Mouse (Mus musculus) right cerebral cortex, postnatal 14 days (tissue): ENCODE data around the gene Cltb.

Experiments used
- DNase-seq: peaks from one replicate; pipeline ENCODE4 v3.0.0; 2022

The Cltb gene

DNA sequence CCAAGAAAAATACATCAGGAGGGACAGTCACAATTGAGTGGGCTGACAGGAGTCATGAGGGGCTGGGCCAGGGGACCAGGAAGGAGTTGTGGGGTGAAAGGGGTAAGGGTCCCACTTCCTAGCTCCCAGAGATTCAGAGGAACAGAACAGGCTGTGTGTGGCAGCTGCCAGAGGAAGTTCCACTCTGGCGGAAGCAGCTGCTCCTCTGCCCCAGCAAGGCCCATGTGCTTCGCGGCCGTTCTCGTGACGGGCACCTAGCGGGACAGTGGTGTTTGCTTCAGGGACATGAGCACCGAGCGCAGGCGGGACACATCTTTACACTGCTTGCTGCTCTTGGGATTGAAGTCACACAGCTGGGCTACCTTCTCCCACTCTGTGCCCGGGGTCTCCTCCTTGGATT is 17.5 kb downstream of the Cltb start:
- DNase-seq: no peak

DNA sequence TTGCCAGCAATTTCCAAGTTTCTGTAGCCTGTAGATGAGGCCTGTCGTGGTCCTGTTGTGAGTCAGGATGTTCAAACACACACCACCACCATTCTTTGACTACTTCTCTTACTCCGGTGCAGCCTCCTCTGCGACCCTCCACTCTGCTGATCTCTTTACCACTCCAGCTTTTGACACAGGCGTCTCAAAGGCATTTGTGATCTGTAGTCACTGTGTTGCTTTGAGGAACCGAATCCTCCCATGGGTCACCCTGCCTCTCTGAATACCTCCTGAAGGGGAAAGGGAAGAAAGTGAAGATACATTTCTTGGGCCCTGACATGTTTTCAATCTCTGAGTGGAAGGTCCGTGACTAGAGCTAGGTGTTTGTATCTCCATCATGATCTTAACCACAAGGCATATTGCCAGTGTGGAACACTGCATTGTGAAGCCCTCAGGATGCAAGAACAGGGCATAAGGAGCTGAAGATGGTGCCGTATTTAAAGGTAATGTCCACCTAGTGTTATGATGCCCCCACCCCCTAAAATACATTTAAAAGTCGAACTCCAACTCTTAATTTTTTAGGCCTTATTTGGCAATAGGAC is 19.3 kb downstream of the Cltb start:
- DNase-seq: no peak

DNA sequence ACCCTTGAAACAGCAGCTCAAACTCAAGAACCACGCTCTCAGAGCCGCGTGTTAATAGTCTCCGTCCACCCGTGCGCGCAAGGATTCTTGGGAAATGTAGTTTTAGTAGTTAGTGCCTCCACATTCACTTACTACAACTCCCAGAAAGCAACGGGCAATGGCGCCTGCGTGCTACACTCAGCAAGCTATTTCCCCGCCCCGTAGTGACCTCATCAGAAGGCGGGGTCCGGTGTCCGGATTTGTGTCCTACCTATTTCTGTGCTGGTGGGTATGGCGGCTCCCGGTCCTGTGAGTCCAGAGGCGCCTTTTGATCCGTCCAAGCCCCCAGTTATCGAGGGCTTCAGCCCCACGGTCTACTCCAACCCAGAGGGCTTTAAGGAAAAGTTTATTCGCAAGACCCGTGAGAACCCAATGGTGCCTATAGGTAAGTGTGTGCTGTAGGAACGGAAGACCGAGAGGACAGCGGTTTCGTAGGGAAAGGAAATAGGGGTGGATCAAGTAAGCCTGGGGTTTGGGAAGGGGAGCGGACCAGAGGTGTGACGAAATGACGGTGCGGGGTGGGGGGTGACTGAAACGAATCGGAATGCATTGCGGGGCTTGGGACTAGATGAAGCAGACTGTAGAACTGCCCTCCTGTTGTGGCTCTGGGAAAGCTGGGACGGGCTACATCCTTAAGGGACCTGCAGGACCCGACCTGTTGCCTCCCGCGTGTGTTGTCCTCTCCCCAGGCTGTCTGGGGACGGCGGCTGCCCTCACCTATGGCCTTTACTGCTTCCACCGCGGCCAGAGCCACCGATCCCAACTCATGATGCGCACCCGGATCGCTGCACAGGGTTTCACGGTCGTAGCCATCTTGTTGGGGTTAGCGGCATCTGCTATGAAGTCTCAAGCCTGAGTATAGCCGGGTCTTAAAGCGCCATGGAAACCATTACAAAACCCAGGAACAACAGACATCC is 20.9 kb downstream of the Cltb start, which contains the start of the genes Nop16 and Higd2a:
Gene Nop16, minus strand, starts transcription at position 95 of the 956 bp plus-strand sequence.
Gene Higd2a, plus strand, starts transcription at position 212 of the 956 bp plus-strand sequence.
- DNase-seq: peak; percentile 94

DNA sequence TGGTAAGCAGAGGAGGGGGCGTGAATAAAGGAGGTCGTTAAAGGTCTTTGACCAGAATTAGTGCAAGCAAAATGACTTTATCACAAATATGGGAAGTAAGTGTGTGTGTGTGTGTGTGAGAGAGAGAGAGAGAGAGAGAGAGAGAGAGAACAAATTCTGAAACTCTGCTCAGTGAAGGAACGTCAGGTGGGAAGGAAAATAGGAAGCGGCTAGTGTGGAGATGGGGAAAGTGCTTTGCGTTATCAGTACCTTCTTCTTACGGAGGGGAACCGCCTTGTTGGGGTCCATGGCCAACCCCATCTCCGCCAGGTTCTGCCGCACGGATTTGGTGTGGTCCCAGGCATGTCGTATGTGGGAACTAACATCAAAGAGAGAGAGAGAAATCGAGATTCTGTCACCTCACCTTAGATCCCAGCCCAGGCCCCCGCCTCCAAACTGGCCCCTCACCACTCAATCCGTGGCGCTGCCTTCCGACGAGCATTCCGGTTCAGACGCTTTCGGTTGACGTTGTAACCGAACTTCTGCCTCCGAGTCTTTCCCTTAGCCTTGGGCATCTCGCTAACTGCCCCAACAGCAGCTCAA is 21.6 kb downstream of the Cltb start:
- peak; percentile 50 for DNase-seq

DNA sequence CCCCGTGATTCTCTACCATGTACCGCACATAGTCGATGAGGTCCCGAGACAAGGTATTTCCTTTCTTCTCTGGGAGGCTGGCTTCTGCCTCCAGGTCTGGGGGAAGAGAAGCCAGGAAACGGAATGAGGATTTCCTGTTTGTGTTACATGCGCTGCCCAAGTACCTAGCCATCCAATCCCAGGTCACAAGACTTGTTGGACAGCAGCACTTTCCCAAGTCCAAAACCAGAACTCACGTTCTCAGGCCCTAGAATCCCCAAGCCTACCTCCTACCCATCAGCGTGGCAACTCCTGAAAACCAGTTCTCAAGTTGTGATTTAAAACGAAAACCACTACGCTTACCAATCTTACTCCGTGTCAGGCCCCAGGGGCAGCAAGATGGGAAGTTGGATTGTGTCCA is 25.3 kb downstream of the Cltb start:
- no peak for DNase-seq

DNA sequence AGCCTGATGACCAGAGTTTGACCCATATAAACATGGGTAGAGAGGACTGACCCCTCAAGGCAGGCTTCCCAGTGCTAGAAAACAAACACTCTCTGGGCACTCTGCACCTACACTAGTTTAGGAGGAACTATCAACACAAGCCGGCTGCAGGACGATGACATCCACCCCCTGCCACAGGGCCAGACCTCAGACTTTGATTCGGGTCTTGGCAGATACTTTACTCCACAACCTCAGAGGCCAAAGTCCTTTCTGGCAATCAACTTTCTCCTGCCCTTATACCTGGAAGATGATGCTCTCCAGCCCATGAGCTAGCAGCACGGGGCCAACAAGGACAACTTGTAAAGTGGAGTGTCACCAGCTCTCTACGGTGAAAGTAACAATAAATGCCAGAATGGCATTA is 28.3 kb downstream of the Cltb start:
- no peak for DNase-seq

DNA sequence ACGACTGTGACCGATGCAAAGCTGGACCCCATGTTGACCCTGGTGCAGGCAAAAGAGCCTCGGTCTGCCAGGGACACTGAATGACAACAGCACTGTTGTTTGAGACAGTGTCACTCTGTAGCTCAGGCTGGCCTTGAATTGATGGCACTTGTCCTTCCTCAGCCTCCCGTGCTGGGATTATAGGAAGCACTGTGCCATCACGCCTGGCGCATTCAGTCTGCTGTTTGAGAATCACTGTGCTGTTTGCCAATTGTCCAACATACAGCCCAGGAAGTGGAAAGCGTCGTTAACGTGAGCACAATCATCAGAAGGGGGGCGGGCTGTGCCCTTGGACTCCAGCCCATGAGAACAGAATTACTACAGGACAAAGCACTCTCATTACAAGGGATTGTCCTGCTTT is 29.0 kb downstream of the Cltb start:
- DNase-seq: no peak

DNA sequence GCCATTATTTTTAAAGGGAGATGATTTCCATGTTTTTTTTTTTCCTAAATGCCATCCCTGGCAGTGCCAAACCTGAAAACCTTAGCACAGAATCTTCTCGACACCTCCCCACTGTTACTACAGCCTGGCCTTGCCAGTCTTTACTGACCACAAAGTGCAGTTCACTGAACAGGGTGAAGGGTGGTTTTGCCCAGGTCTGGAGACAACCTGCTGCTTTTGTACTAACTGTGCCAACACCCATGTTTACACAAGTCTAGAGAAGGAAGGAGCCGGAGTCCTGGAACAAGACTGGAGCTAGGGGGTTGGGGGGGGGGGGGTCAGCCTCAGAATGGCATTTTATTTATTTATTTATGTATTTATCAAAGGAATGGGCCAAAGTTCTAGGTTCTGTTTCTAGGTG is 29.8 kb downstream of the Cltb start:
- no peak for DNase-seq

DNA sequence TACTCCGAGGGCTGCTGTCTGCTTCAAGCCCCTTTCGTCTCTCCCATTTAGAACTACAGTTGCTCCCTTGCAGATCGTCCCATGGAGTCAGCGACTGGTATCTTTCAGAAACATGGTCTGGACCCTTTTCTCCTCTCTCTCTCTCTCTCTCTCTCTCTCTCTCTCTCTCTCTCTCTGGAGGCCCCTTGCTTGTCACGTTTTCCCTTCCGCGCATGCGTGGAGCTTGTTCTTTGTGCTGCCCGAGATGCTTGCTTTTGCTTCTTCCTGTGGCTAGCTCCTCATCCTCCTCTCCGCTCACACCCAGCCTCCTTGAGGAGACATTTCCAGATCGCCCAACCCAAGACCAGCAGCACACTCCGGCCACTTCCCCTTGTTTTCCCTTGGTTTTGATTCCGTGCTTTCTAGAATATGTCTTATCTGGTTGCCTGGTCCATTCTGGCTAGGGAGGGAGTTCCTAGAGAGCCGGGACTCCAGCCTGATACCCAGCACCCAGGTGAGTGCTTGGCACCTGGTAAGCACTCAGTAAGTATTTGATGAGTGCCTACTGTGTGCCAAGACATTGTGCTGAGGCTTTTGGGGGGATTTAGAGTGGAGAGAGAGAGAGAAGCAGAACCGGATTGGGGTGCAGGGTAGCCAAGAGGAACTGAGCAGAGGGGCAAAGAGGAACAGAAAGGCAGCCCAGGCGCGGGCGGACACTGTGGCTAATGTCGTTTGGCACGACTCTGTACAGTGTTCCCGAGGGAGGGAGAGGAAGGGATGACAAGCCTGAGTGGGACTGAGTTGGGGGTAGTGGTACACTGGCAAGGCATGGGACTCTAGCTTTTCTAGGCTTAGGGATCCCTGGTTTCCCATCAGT is 33.3 kb downstream of the Cltb start:
- no peak for DNase-seq

DNA sequence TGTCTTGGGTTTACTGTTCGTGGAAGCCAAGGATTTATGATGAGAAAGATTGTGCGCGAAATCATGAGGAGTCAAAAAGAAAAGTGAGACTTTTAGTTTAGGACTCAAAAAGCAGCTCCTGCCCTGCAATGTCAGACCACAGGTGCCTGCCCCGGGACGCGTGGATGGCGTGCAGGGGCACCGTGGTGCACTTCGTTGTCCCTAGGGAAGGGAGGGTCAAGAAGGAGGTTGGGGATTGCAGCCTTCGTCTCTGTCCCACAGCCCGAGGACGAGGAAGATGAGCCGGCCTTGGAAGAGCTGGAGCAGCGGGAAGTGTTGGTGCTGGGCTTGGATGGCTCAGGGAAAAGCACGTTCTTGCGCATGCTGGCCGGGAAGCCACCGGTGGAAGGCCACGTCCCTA is 35.7 kb downstream of the Cltb start:
- no peak for DNase-seq

DNA sequence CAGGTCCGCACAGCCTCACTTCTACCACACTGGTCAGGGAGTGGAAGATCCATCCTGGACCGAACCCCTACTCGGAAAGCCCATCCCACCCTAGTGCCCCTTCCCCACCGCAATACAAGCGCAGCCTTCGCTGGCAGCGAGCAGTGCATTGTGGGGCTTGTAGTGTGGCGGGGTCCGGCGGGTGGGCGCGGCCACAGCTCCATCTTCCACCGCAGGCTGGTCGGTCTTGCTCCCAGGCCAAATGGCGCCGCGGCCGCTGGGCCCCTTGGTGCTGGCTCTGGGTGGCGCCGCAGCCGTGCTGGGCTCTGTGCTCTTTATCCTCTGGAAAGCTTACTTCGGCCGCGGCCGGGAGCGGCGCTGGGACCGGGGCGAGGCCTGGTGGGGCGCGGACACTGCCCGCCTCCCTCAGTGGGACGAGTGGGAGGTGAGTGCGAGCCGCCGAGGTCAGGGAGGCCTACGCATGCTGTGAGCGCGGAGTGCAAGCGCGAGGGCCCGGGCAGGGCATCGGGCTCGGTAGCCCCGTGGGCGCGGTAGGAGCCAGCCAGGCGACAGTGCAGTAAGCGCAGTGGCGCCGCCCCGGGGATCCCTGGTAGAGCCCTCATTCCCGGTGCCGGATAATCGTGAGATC is 36.2 kb downstream of the Cltb start, which contains the start of gene Arl10:
Gene Arl10, plus strand, starts transcription at position 162 of the 628 bp plus-strand sequence.
- DNase-seq: peak; percentile 74

DNA sequence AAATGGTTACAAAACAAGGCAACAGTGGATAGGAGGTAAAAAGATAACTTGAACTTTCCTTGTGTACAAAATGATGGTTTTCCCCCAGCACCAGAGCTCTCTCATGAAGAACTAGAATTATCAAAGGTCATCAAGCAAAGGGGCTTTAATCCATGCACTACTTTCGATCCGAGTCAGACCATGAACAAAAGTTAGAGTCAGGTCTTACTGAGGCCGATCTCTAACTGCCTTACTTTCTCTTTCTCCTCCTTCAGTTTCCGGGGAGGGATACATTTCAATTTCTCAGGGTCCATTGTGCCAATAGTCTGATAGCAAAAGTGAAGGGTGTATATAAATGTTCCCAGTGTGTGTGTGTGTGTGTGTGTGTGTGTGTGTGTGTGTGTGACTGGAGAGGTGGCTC is 38.5 kb downstream of the Cltb start:
- DNase-seq: no peak

DNA sequence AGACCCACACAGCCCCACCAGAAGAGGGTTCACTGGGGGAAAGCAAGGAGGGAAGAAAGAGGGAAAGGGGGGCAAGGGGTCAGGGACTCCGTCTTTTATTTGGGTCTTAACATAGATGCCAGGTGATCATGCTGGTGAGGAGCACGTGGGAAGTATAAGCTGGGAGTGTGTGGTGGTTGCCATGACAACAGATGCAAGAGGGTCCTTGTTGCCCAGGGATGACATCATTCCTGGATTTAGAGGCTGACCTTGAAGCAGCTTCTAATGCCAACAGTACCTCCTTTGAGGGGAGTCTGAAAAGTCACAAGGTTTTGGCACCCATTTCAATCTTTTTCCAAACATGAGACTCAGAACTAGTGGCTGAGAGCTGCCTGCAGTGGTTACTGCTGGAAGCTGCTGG is 39.5 kb downstream of the Cltb start:
- no peak for DNase-seq

DNA sequence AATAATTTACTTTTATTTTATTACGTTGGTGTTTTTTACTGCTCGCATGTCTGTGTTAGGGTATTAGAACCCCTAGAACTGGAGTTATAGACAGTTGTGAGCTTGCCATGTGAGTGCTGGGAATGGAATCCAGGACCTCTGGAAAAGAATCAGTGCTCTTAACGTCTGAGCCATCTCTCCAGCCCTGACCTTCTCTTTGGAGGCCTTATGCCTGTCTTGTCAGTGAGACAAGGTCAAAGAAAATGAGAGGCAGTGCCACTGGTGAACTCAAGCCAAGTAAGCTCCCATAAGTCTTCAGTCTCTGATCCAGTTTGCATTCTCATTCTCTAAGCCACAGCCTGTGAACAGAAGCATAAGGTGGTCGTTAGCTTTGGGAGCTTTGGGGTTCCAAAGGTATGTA is 40.4 kb downstream of the Cltb start:
- no peak for DNase-seq

DNA sequence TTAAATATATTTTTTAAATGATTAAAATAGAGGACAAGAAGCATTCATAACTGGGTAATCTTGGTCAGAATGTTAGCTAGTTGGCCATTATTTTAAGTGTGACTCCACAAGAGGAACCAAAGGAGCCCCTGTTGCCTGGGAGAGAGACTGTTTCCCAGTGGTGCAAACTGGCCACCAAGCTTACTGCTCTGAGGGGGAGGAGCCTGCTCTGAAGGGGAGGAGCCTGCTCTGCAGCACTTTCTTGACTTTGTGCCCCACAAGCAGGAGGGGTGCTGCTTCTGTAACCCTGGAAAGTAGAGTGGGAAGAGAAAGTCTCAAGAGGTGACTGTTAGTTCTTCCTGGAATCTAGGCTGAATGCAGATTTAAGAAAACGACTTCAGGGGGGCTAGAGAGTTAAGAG is 41.9 kb downstream of the Cltb start:
- DNase-seq: no peak

DNA sequence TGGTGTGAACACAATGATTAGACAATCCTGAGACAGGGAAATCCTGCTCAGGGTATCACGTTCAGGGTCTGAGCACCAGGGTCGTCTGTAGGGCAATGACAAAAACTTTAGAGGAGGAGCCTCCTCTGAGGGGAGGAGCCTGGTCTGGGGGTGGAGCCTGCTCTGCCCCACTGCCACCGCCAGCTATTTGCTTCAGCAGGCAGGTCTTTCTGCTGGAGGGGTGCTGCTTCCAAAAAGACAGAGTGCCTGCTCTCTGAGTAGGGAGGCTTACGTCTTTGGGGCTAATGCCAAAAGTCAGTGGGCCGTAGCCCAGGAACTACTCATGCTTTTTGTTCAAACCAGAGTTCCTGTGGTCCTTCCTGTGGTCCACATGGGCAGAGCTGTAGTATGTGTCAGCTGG is 42.8 kb downstream of the Cltb start:
- DNase-seq: no peak

DNA sequence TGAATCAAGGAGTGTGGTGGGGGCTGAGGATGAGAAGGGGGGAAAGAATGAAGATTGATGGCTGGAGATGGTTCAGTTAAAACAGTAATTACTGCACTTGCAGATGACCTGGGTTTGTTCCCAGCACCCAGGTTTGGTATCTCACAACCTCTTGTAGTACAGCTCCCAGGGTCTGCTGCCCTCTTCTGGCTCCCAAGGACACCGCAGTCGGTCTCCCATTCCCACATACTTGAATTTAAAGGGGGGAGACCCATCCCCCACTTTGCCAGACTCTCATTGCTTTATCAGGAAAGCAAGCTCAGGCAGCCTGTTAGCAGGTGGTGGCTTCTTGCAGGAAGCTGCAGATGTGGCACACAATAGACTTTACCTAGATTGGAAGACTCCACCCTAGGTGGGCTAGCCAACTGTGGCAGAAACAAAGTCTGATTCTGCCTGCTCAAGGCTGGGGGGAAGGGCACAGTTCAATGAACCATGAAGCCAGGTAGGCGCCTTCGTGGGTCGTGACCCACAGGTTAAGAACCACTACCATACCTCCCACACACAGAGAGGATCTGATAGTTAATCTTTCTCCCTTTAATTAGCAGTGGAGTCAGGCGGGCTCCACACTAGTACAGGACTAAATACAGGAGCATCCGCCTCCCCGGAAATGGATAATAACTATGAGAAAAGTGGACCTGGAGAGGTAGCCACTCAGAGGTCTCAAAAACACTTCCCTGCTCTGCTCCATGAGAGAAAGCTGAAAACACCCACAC is 45.4 kb downstream of the Cltb start:
- peak; percentile 53 for DNase-seq

DNA sequence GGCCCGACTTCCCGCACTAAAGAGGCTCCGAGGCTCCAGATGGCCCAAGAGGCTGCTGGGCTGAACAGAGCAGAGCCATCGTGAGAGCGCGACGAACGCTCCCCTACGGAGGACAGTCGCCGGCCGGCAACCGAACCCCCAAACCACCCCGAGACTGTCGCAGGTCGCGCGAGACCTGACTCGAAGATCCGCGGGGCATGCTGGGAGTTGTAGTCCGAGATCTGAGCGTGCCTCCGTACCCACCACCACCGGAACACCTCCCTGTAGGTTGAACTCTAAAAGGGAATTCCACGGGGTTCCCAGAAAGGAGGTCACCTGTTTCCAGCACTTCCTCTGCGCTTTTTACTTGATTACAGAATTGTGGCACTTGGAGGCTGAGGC is 46.0 kb downstream of the Cltb start, which contains the start of gene 4833439L19Rik:
Gene 4833439L19Rik, minus strand, starts transcription at position 235 of the 381 bp plus-strand sequence.
- DNase-seq: peak; percentile 96

DNA sequence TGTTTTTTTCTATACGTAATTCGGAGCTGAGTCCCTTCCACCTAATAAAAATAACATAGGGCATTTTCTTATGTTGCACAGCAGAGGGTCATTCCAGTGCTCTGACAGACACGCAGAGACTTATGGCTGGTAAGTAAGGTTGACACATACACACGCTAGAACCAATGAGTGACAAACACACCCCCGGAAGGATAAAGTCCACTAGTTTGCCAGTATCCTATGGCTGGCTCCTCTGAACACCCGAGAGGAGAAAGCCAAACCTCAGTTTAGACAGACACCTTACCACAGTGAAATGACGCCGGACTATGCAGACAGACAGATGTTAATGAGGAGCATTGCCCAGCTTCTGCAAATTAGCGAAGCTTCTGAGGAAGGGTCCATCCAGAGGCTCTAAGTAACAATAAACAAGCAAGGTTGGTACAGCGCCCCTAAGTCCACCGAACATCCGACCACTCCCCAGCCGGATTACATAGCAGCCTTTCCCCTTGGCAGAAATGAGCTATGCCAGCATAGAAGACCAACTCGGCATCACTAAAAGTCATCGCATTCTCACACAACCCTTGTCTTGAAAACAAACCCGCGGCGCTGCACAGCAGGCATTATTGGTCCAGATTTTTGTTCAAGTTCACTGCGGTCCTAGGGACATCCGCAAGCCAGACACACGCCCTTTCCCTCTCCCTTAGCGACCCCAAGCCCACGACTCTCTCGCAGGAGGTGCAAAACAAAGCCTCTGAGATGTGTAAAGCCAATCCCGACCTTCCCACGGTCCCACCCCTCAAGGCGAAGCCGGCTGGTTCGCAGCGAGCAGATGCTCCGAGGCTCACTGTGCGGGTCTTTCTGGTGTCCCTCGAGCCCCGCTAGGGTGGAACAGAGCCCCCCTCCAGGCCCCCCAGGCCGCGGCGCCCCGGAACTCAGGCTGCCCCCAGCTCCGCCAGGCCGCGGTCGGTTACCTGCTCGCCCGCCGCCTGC is 46.6 kb downstream of the Cltb start:
- DNase-seq: no peak

DNA sequence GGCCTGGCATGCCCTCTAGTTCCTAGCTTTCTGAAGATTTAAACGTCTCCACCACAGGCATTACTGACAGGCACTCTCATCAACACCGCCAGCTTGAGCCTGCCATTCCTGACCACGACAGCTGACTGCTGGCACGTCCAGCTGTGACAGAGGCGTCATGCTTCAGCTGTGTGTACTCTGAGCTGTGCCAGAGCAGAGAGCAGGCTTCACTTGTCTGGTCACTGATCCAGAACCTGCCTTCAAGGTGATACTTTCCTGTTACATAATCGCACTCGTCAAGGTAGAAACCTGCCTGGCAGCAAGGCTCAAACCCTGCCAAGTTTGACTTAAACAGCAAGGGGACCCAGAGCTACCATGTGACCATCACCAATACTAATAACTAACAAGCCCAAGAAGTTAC is 48.6 kb downstream of the Cltb start:
- no peak for DNase-seq
